Mouse (Mus musculus): ENCODE measurements around the gene Itm2b.
A peak's percentile ranks its signal among the peaks of the same experiment; 100 is the strongest.

Gene Itm2b

GRCm38 (mm10) chr14:73395750-73396149, 10.7 kb upstream of the Itm2b start:
- DNase-seq (ENCODE audit: low read depth, low spot score) = no peak

- no peak for DNase-seq (ENCODE audit: low read depth, low spot score)
Measured at GRCm38 (mm10) chr14:73394263-73395006, 9.3 kb upstream of the Itm2b start.

- DNase-seq (ENCODE audit: low read depth, low spot score) = peak; percentile 75
Measured at GRCm38 (mm10) chr14:73391457-73391856, 6.4 kb upstream of the Itm2b start.

- no peak for DNase-seq (ENCODE audit: low read depth, low spot score)
Measured at GRCm38 (mm10) chr14:73390196-73390595, 5.1 kb upstream of the Itm2b start.

GRCm38 (mm10) chr14:73389059-73389458, 4.0 kb upstream of the Itm2b start:
- DNase-seq (ENCODE audit: low read depth, low spot score) = peak; percentile 73

GRCm38 (mm10) chr14:73388546-73388945, 3.5 kb upstream of the Itm2b start:
- DNase-seq (ENCODE audit: low read depth, low spot score) = peak; percentile 46

- no peak for DNase-seq (ENCODE audit: low read depth, low spot score)
Measured at GRCm38 (mm10) chr14:73386493-73386892, 1.4 kb upstream of the Itm2b start.

- no peak for DNase-seq (ENCODE audit: low read depth, low spot score)
Measured at GRCm38 (mm10) chr14:73385720-73386374, 758 bp upstream of the Itm2b start.

- DNase-seq (ENCODE audit: low read depth, low spot score) = peak; percentile 76
Measured at GRCm38 (mm10) chr14:73384546-73384912, 560 bp downstream of the Itm2b start.

- no peak for DNase-seq (ENCODE audit: low read depth, low spot score)
Measured at GRCm38 (mm10) chr14:73383746-73384145, 1.3 kb downstream of the Itm2b start.

- DNase-seq (ENCODE audit: low read depth, low spot score) = no peak
Measured at GRCm38 (mm10) chr14:73382699-73383098, 2.4 kb downstream of the Itm2b start.

GRCm38 (mm10) chr14:73381559-73381958, 3.5 kb downstream of the Itm2b start:
- no peak for DNase-seq (ENCODE audit: low read depth, low spot score)

GRCm38 (mm10) chr14:73377804-73378203, 7.3 kb downstream of the Itm2b start:
- peak; percentile 34 for DNase-seq (ENCODE audit: low read depth, low spot score)

GRCm38 (mm10) chr14:73376920-73377319, 8.2 kb downstream of the Itm2b start:
- no peak for DNase-seq (ENCODE audit: low read depth, low spot score)

GRCm38 (mm10) chr14:73375903-73376302, 9.2 kb downstream of the Itm2b start:
- DNase-seq (ENCODE audit: low read depth, low spot score) = no peak

- no peak for DNase-seq (ENCODE audit: low read depth, low spot score)
Measured at GRCm38 (mm10) chr14:73375445-73375844, 9.6 kb downstream of the Itm2b start.

- no peak for DNase-seq (ENCODE audit: low read depth, low spot score)
Measured at GRCm38 (mm10) chr14:73374315-73374890, 10.7 kb downstream of the Itm2b start.

- DNase-seq (ENCODE audit: low read depth, low spot score) = no peak
Measured at GRCm38 (mm10) chr14:73373606-73374005, 11.5 kb downstream of the Itm2b start.

- no peak for DNase-seq (ENCODE audit: low read depth, low spot score)
Measured at GRCm38 (mm10) chr14:73372990-73373389, 12.1 kb downstream of the Itm2b start.

GRCm38 (mm10) chr14:73371577-73371976, 13.5 kb downstream of the Itm2b start:
- DNase-seq (ENCODE audit: low read depth, low spot score) = no peak

GRCm38 (mm10) chr14:73370695-73371372, 14.3 kb downstream of the Itm2b start:
- no peak for DNase-seq (ENCODE audit: low read depth, low spot score)

GRCm38 (mm10) chr14:73370078-73370670, 14.9 kb downstream of the Itm2b start:
- no peak for DNase-seq (ENCODE audit: low read depth, low spot score)

Measured in CD4-positive helper T cell, adult 2 months (primary cell).